Mouse (Mus musculus) right cerebral cortex, postnatal 4 days (tissue): ENCODE data around the gene Epc2.

ENCODE experiments used
- DNase-seq: peaks from one replicate; pipeline ENCODE4 v3.0.0-alpha.2; 2022

Epc2 gene

GRCm38 (mm10) chr2:49572111-49572642, 120.9 kb downstream of the Epc2 start:
- peak; percentile 64 for DNase-seq

GRCm38 (mm10) chr2:49572684-49573083, 121.4 kb downstream of the Epc2 start:
- no peak for DNase-seq

- DNase-seq: no peak
Measured at GRCm38 (mm10) chr2:49573282-49573681, 122.0 kb downstream of the Epc2 start.

- no peak for DNase-seq
Measured at GRCm38 (mm10) chr2:49580585-49580984, 129.3 kb downstream of the Epc2 start.

- DNase-seq: no peak
Measured at GRCm38 (mm10) chr2:49582546-49582945, 131.3 kb downstream of the Epc2 start.

GRCm38 (mm10) chr2:49583311-49583710, 132.0 kb downstream of the Epc2 start:
- DNase-seq: no peak

- DNase-seq: no peak
Measured at GRCm38 (mm10) chr2:49590450-49590849, 139.2 kb downstream of the Epc2 start.

- no peak for DNase-seq
Measured at GRCm38 (mm10) chr2:49592926-49593325, 141.6 kb downstream of the Epc2 start.

- DNase-seq: no peak
Measured at GRCm38 (mm10) chr2:49594886-49595285, 143.6 kb downstream of the Epc2 start.

- no peak for DNase-seq
Measured at GRCm38 (mm10) chr2:49596318-49596717, 145.0 kb downstream of the Epc2 start.

GRCm38 (mm10) chr2:49600021-49600681, 148.9 kb downstream of the Epc2 start:
- DNase-seq: no peak
